Mouse (Mus musculus): ENCODE results near the gene Jmjd1c.
"Not testable (repeated sequence)": the region's sequence is repeated elsewhere in the genome, so short reads cannot be mapped to it uniquely, and the experiment has no call there.

Gene Jmjd1c

GRCm38 (mm10) chr10:67105331-67106217 lies 9.6 kb downstream of the Jmjd1c start:
- no peak for DNase-seq

GRCm38 (mm10) chr10:67106400-67106799 lies 10.5 kb downstream of the Jmjd1c start:
- DNase-seq: no peak

DNA sequence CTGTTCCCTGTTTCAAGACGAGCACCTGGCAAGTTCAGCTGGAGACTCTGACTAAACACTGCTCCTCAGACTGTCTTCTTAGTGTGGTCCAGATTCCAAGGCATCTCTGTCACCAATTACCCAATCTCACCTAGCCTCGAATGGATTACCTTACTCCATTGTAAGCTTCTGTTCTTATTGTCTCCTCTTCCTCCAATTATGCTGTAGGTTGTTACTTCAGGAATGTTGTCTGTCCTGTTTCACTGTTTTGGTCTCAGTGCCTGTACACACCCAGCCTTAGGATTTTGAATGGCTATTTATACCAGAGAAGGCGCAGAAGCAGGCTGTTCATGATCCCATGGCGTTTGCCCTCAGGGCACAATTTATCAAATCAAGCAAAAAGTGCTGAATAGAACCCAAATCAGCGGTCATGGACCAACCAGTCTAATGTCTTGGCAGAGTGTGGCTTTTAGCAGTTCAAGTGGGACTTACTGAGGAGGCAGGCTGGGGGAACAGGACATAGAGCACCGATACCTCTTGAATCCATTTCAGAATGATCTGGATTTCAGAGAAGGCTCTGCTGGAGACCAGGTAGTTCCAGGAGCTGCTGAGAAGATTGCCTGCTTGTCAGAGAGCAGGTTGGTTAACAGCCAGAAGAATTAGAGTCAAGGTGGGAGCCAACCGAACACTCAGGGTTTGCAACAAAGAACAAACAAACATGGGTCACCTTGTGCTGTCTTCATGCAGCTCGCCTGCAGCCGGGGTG lies 11.3 kb downstream of the Jmjd1c start:
- DNase-seq: peak; percentile 41

GRCm38 (mm10) chr10:67108096-67108495 lies 12.2 kb downstream of the Jmjd1c start:
- no peak for DNase-seq

GRCm38 (mm10) chr10:67109635-67110034 lies 13.7 kb downstream of the Jmjd1c start:
- no peak for DNase-seq

DNA sequence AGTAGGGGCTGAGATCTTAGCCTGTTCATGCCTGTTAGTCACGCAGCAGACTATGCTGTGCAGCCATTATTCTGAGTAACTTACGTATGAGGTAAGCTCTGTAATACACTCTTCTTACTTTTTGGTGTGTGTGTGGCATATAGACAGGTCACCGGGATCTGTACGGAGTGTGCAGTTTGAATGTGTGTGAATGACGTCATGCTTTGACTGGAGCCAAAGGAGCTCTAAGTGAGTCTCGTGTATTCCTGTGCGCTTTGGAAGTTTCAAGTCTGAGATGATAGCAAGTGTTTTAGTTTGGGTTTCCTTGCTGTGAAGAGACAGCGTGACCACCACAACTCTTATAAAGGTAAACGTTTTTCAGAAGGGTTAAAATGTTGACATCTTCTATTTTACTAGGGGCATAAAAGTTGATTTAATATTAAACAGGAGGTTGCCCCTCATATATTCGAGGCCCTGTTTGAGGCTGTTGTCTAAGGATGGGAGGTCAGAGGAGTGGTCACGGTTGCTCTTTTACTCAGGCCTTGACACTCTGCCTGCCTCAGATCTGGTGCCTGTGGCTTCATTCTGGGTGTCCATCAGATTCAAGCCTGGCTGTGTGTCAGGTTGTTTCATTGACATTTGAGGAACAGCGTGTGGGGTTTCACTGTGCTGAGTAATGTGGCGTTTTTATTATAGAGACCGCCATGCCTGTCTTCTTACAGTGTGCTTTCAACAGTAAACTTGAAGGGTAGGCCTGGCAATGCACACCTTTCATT lies 15.3 kb downstream of the Jmjd1c start:
- no peak for DNase-seq

DNA sequence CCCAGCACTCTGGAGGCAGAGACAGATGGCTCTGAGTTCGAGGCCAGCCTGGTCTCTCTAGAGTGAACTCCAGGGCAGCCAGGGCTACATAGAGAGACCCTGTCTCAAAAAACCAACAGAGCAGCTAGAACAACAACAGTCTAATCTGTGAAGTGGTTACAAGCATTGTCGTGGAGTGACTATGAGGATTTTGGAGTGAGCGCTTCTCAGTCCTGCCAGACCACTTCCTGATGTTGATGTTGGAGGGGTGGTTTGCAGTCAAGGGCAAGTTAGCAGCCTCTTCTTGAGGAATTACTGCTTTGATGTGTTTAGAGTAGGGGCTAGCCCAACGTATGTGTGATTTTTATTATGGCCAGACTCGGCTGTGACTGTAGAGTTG lies 15.9 kb downstream of the Jmjd1c start:
- no peak for DNase-seq

- not testable (repeated sequence) for DNase-seq
Observed at GRCm38 (mm10) chr10:67112967-67113366, 17.0 kb downstream of the Jmjd1c start.

DNA sequence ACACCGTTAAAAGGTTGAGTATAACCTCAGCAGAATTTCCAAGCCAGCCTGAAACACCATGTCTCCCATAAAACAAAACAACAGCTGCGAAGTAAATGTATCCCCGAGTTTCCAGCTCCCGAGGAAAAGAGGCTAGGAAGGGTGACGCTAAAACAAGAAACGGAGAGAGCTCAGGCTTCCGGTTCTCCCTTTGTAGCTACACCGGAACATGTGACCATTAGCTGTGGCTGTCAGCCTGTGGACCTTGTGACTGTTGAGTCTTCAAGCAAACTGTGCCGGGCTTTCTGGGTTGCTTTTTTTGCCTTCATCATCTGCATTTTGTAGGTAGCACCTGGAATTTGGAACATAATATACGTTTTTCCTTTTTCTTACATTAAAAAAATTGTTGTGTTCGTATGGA lies 17.9 kb downstream of the Jmjd1c start:
- no peak for DNase-seq

- DNase-seq: no peak
Observed at GRCm38 (mm10) chr10:67115115-67115514, 19.2 kb downstream of the Jmjd1c start.

- no peak for DNase-seq
Observed at GRCm38 (mm10) chr10:67115666-67116091, 19.8 kb downstream of the Jmjd1c start.

- peak; percentile 66 for DNase-seq
Observed at GRCm38 (mm10) chr10:67116251-67116650, 20.3 kb downstream of the Jmjd1c start.

GRCm38 (mm10) chr10:67119291-67119690 lies 23.4 kb downstream of the Jmjd1c start:
- DNase-seq: no peak

DNA sequence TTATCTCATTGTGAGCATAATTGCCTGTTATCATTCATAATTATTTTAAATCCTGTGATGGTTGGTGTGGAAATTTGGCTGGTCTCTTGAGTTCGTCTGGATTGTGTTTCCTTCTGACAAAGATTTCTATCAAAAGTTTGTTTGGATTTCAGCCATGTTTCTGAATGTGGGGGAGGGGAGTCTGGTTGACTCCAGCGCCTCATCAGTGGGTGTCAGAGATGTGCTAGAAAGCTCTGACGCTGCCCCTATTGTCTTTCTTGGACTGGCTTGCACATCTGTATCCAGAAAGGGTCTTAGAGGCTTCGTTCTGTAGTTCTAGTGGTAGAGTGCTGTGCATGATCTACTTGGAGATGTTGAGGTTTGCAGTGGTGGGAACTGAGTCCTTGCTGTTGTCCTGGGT lies 24.3 kb downstream of the Jmjd1c start:
- no peak for DNase-seq

GRCm38 (mm10) chr10:67120640-67121039 lies 24.7 kb downstream of the Jmjd1c start:
- no peak for DNase-seq

- DNase-seq: no peak
Observed at GRCm38 (mm10) chr10:67123756-67124155, 27.8 kb downstream of the Jmjd1c start.

GRCm38 (mm10) chr10:67124156-67124555 lies 28.2 kb downstream of the Jmjd1c start:
- no peak for DNase-seq

DNA sequence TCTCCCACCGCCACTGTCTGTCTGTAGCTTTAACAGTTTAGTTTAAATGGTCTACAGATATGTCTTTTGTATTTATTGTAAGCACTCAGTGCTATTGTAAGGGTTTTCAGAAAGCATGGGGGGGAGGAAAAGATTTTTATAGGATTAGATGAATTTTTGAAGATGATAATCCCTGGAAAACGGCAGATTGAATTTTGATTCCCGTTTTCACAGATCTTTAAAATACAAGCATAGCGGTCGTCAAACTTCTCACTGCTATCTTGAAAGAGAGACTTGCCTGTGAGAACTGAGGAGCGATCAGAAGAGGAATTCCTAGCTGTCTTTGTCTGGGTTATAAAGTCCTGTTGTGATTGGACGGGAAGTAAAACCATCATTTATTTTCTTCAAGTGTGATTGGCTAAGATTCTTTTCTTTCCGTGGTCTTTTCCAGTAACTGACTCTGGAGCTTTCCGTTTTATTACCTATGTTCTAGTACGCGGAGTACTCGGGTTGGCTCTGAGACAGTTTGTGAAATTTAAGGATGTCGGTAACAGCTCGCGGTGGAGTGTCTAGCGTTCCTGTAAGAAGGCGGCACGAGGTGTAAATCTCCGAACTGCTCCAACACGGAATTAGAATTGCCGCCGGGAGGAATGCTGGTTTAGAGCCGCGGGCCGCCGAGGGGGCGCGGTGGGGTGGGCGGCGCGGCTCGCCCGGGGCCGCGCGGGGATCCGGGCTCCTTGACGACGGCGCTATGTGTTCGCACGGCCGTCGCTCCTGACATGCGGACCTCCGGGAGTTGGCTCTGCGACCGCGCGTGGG lies 30.3 kb downstream of the Jmjd1c start:
- DNase-seq: peak; percentile 64

GRCm38 (mm10) chr10:67126859-67127758 lies 31.2 kb downstream of the Jmjd1c start:
- DNase-seq: peak; percentile 67

DNA sequence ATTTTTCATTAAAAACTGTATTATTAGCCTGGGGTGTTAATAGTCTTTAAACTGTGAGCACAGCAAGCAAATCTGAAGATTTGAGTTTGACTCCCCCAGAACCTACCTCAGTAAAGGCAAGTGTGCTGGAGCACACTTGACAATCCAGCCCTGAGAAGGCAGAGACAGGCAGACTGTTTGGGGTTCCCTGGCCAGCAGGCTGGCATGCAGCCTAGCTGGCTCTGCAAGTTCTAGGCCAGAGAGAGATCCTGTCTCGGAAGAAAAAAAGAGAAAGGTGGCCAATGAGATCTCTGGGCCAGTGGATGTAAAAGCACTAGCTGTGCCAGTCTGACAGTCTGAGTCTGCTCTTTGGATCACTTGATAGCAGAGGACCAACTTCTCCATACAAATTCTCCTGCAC lies 33.6 kb downstream of the Jmjd1c start:
- no peak for DNase-seq

GRCm38 (mm10) chr10:67131709-67132108 lies 35.8 kb downstream of the Jmjd1c start:
- DNase-seq: no peak

All from kidney, adult 18-20 months (tissue).